Mouse (Mus musculus) c-Kit-positive CD71-negative TER-119-negative erythroid progenitor cells, embryonic 14.5 days (primary cell): ENCODE data around the gene Gm17428.

Source experiments
- DNase-seq: peaks from one replicate; pipeline ENCODE4 v3.0.0-alpha.2; 2013; ENCODE audit warnings: low read depth

Gm17428 gene

DNA sequence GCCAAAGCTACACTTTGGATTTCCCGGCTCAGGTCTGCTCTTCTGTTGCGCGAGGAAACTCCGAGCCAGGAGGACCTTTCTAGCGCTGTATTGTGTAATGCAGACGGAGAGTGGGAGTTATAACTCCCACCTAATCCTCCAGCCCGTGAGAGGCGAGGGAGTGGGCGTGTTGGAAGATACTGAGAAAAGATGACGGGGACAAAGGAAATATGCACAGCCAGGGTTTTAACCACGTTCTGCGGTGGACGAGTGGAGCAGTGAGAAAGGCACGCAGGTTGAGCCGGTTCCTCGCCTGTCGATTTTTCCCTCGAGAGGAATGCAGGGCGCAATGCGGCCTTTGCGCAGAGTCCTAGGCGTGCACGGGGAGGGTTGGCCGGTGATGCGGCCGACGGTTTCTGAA, 37.9 kb downstream of the Gm17428 start:
- DNase-seq: peak; percentile 26

- peak; percentile 96 for DNase-seq
These were observed 38.4 kb downstream of the Gm17428 start, which contains the start of gene Ngdn for GRCm38 (mm10) chr14:55014991-55015766. TSS of gene Ngdn (plus strand) at chr14:55015454.

DNA sequence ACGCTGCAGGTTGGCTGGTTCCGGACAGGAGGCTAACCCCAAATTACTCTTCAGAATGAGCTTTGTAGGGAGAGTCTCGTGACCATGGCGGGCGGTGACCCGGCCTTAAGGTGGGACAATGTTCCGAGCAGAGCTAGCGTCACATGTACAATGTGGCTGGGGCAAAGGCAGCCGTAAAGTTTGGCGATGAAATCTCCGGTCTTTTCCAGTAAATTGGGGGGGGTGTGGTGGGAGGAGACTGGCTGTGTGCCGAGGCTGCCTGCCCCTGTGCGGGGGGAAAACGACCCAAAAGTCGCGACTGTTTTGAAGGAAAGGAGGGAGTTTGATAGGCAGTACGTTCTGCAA, 39.0 kb downstream of the Gm17428 start:
- peak; percentile 23 for DNase-seq

DNA sequence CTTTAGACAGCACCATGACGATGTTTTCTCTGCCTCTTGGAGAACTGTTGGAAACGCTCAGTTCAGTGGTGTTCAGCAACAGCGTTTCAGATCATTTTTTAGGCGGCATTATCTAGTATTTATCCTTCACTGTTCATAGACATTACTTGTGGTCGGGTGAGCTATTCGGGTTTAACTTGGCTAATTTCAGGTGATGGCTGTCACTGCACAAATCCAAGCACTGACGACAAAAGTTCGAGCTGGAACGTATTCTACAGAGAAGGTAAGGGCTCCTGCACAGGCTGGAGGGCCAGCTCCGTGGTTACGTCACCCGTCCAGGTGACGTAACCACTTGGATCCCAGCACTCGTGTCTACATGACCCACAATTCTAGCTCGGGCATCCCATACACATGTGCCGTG, 40.1 kb downstream of the Gm17428 start:
- no peak for DNase-seq

DNA sequence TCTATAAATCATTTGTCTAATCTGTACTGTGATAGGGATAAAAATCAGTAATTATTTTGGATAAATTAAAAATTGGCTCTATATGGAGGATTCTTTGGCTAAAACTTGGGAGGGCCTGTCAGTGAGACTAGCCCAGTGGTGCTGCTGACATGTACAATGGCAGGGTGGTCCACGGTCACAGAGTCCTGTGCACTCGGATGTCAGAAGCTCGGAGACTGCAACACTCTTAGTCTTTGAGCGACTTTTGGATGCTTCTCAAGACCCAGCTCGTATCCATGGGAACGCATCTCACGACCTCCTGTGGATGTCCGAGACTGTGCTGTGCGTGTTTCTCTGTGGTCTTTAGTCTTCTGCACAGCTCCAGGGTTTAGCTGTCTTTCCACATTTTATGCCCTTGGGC, 43.7 kb downstream of the Gm17428 start:
- DNase-seq: no peak

GRCm38 (mm10) chr14:55023011-55023410, 46.3 kb downstream of the Gm17428 start:
- DNase-seq: no peak

- DNase-seq: peak; percentile 35
These were observed 47.5 kb downstream of the Gm17428 start for GRCm38 (mm10) chr14:55024236-55024635.

GRCm38 (mm10) chr14:55025527-55025926, 48.8 kb downstream of the Gm17428 start:
- DNase-seq: no peak
